Mouse (Mus musculus): ENCODE measurements around the gene Cyp2d12.

DNA sequence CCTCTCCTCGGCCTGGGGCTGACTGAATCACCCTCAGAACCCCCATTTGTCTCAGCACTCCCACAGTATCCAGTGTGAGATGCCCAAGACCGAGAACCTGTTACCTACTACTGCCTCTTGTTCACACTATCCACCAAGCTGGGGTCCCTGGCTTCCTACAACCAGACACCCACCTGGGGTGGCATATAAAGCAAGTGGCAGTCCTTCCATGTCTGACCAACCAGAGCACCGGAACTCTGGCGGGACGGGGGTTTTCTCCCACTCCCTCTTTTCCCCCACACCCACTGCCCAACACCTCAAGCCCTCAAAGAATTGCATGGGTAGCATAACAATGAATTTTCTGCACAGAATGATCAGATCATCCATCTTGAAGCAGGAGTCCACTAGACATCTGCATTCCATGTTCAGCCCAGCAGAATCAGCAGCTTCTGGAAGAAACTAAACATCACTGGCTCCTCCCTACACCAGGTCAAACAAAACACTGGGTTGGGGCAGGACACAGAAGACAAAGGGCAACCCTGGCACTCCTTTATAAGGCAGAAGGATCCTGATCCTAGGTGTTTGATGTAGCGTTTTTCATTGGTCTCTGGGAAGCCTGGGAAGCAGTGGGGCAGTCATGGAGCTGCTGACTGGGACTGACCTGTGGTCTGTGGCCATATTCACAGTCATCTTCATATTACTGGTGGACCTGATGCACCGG, at the start of gene Cyp2d12:
- TF ChIP-seq CTCF (IDR thresholded peaks at IDR 0.05; ENCODE audit: extremely low read depth, insufficient read depth, insufficient read length, insufficient replicate concordance) = no peak
- no peak for TF ChIP-seq POLR2A (IDR thresholded peaks at IDR 0.05; ENCODE audit: low read depth, low read length)
